Mouse (Mus musculus) liver, embryonic 14.5 days (tissue): ENCODE measurements around the gene Rnf220.

Experiments used
- CTCF ChIP-seq: IDR thresholded peaks from 2 replicates; pipeline ENCODE4 v1.5.1; 2016; ENCODE audit warnings: antibody characterized with exemption, low read depth, control low read depth
- EP300 ChIP-seq: IDR thresholded peaks from 2 replicates; pipeline ENCODE4 v1.6.1; 2016; ENCODE audit warnings: antibody characterized with exemption, low read depth

GRCm38 (mm10) chr4:117267831-117268437 lies 228.9 kb downstream of the Rnf220 start:
- TF ChIP-seq CTCF (no peak), EP300 (no peak)
